Mouse (Mus musculus) spleen, adult 10 weeks (tissue): ENCODE measurements around the gene Plod2. TPM values are rescaled to one million over a fixed set of nuclear protein-coding genes. Genes with fewer than 3 reads are reported as not detected.

ENCODE experiments used
- polyA plus RNA-seq: library from polyadenylated mRNA; stranded (reverse); fragments of 350-450 nt; fragmentation: Illumina TruSeq; extraction: RNeasy Lipid Tissue Mini Kit (QIAGEN cat#74804); gene quantifications from one replicate; pipeline ENCODE4 v1.2.3, GENCODE M21; 2015; ENCODE audit warnings: low replicate concordance; ENCODE audit not compliant: insufficient read depth

The Plod2 gene
- 18.2 TPM for polyA plus RNA-seq

DNA sequence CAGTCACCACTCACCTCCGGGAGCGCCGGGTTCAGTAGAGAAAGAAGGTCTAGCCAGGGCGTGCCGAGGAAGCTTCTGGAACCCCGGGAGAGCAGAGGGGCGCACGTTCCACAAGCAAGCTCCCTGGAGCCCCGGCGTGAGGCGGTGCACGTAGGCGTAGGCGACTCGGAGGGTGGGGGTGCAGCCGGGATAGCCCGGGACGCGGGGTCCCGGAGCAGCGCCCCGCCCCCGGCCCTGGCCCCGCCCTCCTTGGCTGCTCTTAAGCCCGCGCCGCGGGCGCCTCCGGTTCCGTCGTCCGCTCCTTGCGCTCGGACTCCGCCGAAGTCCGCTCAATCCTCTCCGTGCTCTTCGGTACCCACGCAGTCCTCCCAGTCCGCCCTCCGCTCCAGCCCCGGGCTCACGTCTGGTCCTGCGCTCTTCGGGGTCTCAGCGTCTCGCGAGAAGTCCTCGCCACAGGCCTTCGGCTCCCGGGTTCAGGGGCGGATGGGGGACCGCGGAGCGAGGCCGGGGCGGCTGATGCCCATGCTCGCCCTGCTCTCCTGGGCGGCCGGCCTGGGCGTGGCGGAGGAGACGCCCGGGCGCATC lies at the start of gene Plod2:
Gene Plod2 (plus strand): TSS at position 247 of the 585 bp plus-strand sequence.

Other genes with a start within 250 kb of the Plod2 start
- not detected for gene 1700057G04Rik, start 232.8 kb upstream of the Plod2 start, polyA plus RNA-seq
- 17.0 TPM for gene Plscr4, start 84.8 kb upstream of the Plod2 start, polyA plus RNA-seq